Mouse (Mus musculus) left cerebral cortex, postnatal 36 days (tissue): ENCODE measurements around the gene Mn1. TPM values are rescaled to one million over a fixed set of nuclear protein-coding genes. Genes with fewer than 3 reads are reported as not detected.

Experiments used
- DNase-seq, 2 experiments: peaks; one replicate each; pipeline ENCODE4 v3.0.0; 2021 to 2022; ENCODE audit warnings: low spot score in 2 of 2, mixed read lengths in 1 of 2
- intact Hi-C: fragments of 180-260 bp; cut with DNase I; formaldehyde crosslinking; loops from one replicate; pipeline ENCODE4 v1.15.1; 2025
- total RNA-seq, 2 experiments: library from RNA; stranded (reverse); gene quantifications; 2 replicates each; pipeline ENCODE4 v1.2.3; 2021

The Mn1 gene
- total RNA-seq, 2 experiments from 2014 or later: 57.4 to 69.7 TPM

DNA sequence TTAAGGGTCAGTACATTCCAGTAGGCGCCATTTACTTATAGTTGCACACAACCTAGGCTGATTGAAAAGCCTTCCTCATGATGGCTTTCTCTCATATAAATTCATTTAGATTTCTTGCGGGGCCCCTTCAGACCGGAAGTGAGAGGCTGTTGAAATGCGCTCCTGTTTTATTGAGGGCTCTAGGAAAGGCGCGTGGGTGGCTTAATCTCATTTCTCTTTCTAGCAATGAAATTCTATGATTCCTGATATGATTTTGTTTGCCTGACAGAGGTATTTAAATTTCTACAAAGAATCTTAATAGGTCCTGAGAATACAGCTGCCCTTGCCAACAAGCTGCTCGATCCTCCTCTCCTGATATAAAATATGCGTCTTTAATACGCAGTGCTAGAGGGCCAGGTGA lies 8.7 kb downstream of the Mn1 start:
- no peak for DNase-seq
- intact Hi-C loops: loop anchor here (5.0 kb wide), 2 partner anchors 86 to 156 kb away; no protein-coding TSS in a partner anchor

- DNase-seq: no peak
- intact Hi-C loops: loop anchor here (5.0 kb wide), 2 partner anchors 86 to 156 kb away; no protein-coding TSS in a partner anchor
Measured at GRCm38 (mm10) chr5:111426249-111426648, 9.1 kb downstream of the Mn1 start.

- intact Hi-C loops: loop anchor here (5.0 kb wide), 2 partner anchors 83 to 153 kb away; no protein-coding TSS in a partner anchor
- DNase-seq: no peak
Measured at GRCm38 (mm10) chr5:111428882-111429281, 11.7 kb downstream of the Mn1 start.

DNA sequence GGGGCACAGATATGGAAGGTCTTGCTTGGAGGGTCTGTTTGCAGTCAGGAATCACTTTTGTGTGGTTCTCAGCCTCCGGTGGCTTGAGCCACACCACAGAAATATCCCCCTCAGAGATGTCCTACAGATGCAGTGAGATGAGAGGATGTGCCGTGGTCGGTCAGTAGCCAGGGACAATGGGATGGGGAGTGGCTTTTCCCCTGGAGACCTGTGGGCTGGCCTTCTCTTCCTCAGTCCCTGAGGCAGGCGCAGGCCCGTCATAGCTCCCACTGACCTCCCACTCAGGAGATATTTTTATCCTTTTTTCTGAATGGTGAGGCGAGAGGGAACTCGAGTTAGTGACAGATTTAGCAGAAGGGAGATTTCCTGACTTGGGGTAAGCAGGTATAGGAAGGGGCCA lies 12.6 kb downstream of the Mn1 start:
- peak in 1 of 2 experiments; percentile 64 for DNase-seq
- intact Hi-C loops: loop anchor here (5.0 kb wide), 2 partner anchors 83 to 153 kb away; no protein-coding TSS in a partner anchor

GRCm38 (mm10) chr5:111431007-111431730 lies 14.0 kb downstream of the Mn1 start:
- DNase-seq: no peak
- intact Hi-C loops: no loop called here

DNA sequence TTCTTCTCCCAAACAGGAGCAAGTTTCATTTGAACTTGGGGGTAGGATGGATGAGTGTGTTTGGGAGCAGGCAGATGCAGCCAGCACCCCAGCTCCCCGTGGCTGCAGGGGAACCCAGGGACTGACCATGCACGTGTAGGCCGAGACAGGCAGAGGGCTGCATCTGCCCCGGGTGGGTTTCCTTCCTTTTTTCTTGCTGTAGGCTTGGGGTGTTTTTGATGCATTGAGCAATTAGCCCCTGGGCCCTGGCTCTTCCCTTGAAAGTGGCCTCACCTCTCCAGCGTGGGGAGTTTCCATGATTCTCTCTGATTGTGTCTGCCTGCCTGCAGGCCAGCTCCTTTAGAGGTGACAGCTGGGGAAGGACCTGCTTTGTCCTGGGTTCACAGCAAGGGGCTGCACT lies 15.7 kb downstream of the Mn1 start:
- intact Hi-C loops: no loop called here

GRCm38 (mm10) chr5:111434342-111434842 lies 17.2 kb downstream of the Mn1 start:
- no peak for DNase-seq
- intact Hi-C loops: no loop called here

More for the DNA sequence above, 15.7 kb downstream of the Mn1 start:
- no peak for DNase-seq

GRCm38 (mm10) chr5:111436260-111436659 lies 19.1 kb downstream of the Mn1 start:
- intact Hi-C loops: no loop called here
- no peak for DNase-seq

DNA sequence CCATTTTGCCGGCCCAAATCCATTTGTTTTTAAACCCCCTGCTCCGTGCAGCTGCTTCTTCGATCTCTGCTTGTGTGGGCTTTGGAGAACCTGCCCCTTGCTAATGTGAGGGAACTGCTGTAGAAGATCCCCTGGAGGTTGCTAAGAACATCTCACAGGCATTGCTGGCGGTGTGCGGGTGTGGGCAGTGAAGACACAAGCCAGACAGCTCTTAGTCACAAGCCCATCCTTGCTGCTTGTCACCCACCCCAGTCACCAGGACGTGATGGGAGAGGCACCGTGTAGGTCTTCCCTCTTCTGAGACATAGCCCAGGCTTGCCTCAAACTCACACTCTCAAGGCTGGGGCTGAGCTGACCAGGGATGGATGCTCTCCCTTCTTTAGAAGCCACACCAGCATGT lies 20.0 kb downstream of the Mn1 start:
- DNase-seq: peak in 1 of 2 experiments; percentile 62
- intact Hi-C loops: no loop called here

- intact Hi-C loops: no loop called here
- DNase-seq: no peak
Measured at GRCm38 (mm10) chr5:111438336-111438735, 21.2 kb downstream of the Mn1 start.

DNA sequence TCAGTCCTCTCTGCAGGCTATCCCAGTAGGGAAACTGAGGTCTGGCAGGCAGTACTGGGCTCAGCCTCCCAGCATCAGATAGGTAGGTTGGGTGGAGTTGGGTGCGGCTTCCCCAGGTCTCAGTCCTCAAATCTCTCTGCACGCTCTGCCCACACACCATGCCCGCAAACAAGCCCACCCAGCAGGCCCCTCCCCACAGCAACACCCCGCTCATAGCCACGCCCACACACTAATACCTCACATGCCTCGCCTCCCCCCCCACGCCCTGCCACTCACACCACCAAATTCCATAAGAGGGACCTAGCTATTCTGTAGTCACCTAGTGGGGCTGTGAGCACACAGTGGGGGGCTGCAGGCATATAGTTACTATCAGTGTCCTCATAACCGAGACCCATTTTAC lies 21.7 kb downstream of the Mn1 start:
- no peak for DNase-seq
- intact Hi-C loops: no loop called here

DNA sequence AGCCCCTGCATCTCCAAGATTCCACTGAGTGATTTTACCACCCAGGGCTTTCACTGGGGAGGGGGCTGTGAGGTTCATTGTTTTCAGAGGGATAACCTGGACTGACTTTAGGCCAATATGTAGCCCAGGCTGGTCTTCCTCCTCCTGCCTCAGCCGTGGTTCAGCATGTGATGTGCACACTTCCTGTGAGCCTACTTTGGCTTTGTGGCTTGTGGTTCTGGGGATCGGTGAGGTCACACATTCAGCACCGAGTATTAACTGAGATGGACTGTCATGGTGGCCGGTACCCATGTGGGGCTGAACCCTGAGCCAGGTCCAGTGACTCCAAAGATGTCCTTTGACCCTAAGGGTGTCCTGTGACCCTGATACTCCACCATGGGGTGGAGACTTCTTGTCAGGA lies 23.1 kb downstream of the Mn1 start:
- DNase-seq: no peak
- intact Hi-C loops: no loop called here

DNA sequence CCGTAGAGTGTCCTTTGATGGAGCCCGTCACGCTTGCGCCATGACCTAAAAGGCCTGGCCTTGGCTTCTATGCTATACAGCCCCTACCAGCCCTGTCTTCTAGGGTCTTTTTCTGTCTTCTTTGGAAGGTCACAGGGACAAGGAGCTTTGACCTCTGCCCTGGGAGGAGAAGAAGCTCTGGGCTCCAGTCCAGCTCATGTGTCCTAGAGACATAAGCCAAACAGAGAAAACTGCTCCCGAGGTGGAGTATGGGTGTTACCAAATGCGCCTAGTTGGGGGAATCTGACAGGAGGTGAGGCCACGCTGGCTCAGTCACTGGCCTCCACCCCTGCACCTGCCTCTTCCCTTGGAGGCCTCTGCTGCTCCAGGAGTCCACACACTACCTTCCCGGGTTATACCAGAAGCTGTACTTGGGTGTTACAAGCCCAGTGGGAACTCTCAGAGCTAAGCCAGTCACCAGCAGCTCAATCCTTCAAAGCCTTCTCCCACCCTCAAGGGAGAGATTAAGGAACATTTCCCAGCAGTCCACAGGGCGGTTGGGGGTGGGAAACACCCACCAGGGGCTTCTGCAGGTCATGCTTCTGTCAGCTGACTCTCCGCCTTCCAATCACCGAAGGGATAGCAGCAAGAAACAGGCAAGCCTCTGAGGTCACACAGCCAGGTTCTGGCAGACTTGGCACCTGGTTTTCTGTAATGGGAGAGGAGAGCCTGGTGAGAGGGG lies 25.1 kb downstream of the Mn1 start:
- intact Hi-C loops: no loop called here

DNA sequence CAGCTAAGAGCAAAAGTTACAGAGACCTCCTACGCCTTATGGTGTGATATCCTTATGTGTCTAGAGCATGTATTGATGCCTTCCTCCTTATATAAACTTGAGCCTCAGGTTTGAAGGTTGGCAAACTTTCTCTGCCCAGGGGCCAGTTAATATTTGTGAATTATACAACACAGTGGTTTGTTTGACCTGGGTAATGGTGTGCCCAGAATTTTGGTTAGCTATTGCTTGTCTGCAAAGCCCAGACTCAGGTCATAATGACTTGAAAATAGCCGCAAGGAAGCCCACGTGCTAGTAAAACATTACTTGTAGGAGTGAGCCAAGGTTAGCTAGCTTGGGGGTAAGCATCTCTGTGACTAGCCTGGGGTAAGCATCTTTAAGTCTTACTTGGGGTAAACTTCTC lies 26.5 kb downstream of the Mn1 start:
- intact Hi-C loops: no loop called here
- DNase-seq: no peak

More for the DNA sequence above, 25.1 kb downstream of the Mn1 start:
- DNase-seq: no peak

GRCm38 (mm10) chr5:111444361-111444760 lies 27.2 kb downstream of the Mn1 start:
- intact Hi-C loops: no loop called here
- no peak for DNase-seq

DNA sequence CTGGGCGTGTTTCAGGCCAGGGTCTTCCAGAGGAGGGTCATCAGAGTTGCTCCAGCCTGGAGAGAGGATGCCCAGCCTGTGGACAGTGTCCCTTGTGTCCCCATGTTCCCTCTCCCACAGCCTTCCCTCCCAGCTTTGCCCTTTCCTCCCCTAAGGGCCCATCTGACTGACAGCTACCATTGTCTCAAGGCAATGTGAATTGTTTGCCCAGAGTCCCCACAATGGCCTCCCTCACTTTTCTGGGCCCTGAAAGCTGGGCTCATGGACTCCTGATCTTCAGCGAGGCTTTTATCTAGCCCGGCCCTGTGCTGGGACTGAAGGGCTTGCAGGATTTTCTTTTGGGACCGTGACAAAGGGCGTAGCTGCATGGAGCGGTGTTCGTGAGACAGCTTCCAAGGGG lies 29.5 kb downstream of the Mn1 start:
- DNase-seq: no peak
- intact Hi-C loops: no loop called here

GRCm38 (mm10) chr5:111449700-111450099 lies 32.5 kb downstream of the Mn1 start:
- DNase-seq: peak; percentile 63 to 72
- intact Hi-C loops: no loop called here

DNA sequence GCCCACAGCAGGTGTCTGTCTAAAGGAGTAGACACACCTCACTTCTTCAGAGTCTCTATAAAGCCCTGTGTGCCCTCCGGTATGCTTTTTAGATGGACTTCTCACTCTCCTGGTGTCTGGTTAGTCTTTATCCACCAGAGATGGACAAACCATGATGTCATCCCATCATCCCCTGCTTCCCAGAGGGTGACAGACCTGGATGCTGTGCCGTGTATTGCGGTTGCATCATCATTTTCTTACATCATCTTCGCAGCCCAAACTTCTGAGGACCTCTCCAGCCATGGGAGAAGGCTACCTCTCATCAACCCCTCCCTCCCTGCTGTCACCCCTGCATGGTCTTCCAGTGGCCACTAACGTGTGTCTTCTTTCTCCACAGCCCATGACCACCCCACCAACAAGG lies 37.1 kb downstream of the Mn1 start:
- no peak for DNase-seq
- intact Hi-C loops: no loop called here

DNA sequence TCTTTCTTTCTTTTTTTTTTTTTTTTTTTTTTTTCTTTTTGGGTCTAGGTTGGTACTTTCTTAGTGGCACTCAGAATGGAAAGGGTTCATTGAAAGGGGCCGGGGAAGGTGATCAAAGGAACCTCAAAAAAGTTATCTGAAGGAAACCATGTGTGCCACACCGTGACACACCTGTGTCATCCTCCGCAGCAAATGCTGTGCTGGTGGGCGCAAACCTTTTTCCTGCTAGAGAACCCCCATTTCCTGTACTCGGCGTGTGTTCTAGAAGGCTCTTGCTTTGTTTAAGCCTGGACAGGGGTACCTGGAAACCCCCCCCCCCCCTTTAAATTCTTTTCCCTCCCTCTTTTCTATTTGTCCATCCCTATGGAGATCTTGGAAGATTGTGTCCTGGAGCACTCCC lies 37.7 kb downstream of the Mn1 start:
- no peak for DNase-seq
- intact Hi-C loops: no loop called here

GRCm38 (mm10) chr5:111458675-111459074 lies 41.5 kb downstream of the Mn1 start:
- DNase-seq: no peak
- intact Hi-C loops: no loop called here

DNA sequence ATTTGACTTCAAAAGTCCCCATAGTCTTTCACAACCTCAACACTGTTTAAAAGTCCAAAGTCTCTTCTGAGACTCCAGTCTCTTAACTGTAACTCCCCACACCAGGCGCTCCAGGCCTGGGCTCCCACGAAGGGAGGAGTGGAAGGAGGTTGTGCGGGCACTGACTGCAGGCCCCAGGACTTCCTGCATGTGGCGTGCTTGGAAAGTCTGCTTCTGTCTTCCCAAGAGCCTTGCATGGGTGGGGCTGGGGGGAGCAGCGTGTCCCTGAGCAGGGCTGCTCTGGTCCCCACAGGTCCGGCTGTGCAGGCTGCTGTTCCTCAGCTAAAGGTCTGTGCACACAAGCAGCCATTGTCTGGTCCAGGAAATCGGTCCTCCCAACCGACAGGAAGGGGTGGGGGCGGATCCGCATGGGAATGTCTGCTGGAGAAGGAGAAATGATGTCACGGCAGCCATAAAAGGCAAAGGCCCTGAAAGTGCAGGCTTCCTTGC lies 48.7 kb downstream of the Mn1 start:
- intact Hi-C loops: no loop called here

More for the DNA sequence above, 48.7 kb downstream of the Mn1 start:
- no peak for DNase-seq
